Mouse (Mus musculus) ES-Bruce4 (cell line): Measurements from ENCODE around the gene Rap1gds1.

Source experiments
- CTCF ChIP-seq: IDR thresholded peaks from one replicate; pipeline ENCODE4 v1.8.1; 2011; ENCODE audit warnings: low read depth, low read length
- EP300 ChIP-seq: IDR thresholded peaks from 2 replicates; pipeline ENCODE4 v1.6.1; 2011; ENCODE audit warnings: low read depth, low read length; ENCODE audit not compliant: insufficient read depth
- POLR2A ChIP-seq: IDR thresholded peaks from one replicate; pipeline ENCODE4 v1.8.1; 2011; ENCODE audit warnings: low read length; ENCODE audit not compliant: insufficient read depth

- TF ChIP-seq EP300 (no peak), POLR2A (no peak), CTCF (no peak)
These were observed 12.9 kb downstream of the Rap1gds1 start for GRCm38 (mm10) chr3:139062088-139062487.
